Mouse (Mus musculus): ENCODE results near the gene Ftsj3.

DNA sequence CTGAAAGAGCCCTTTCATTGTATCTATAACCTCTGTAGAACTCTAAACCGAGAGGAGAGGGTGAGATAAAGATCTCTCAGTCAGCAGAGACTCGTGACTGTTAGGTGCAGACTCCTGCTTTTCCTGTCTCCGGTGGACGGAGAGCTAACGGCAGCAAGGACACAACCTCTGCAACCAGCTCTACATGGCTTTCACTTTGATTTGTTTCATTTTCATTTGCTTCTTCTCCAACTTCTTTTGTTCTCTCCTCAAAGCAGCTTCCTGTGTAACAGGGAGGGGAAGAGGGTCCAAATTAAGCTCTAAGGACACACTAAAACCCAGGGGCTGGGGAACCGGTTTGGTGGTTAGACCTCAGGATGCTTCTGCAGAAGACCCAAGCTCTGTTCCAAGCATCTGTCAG is 55.1 kb downstream of the Ftsj3 start:
- TF ChIP-seq CTCF (IDR thresholded peaks at IDR 0.05; ENCODE audit: low read depth, low read length), result no peak
- no peak for TF ChIP-seq GATA1 (IDR thresholded peaks at IDR 0.05; ENCODE audit: borderline replicate concordance, low read length)
